Mouse (Mus musculus) liver, adult 2 months (tissue): ENCODE results near the gene Acaca. TPM values are rescaled to one million over a fixed set of nuclear protein-coding genes. Genes with fewer than 3 reads are reported as not detected.

ENCODE experiments used
- DNase-seq: peaks from one replicate; pipeline ENCODE4 v3.0.0-alpha.2; 2011; ENCODE audit warnings: low read depth, low spot score; ENCODE audit errors: extremely low read depth
- H3K27ac ChIP-seq: fragments of 200-500 bp; replicated peaks from 2 replicates; pipeline ENCODE4 v1.5.1; 2012; ENCODE audit warnings: low read depth, mild to moderate bottlenecking, control low read depth, inconsistent platforms, low read length; ENCODE audit not compliant: insufficient read depth
- H3K27me3 ChIP-seq: fragments of 200-500 bp; 2 replicates; pipeline ENCODE4 v1.6.1; 2012; ENCODE audit warnings: mild to moderate bottlenecking, moderate library complexity, low read length, inconsistent platforms; ENCODE audit not compliant: control insufficient read depth, insufficient read depth
- H3K36me3 ChIP-seq: fragments of 200-500 bp; 2 replicates; pipeline ENCODE4 v1.6.1; 2012; ENCODE audit warnings: low read length, inconsistent platforms; ENCODE audit not compliant: control insufficient read depth, insufficient read depth
- H3K4me1 ChIP-seq: fragments of 200-500 bp; 2 replicates; pipeline ENCODE4 v1.6.1; 2011; ENCODE audit warnings: low read length; ENCODE audit not compliant: control insufficient read depth, insufficient read depth
- H3K4me3 ChIP-seq: fragments of 200-500 bp; 2 replicates; pipeline ENCODE4 v1.5.1; 2011; ENCODE audit warnings: low read depth, mild to moderate bottlenecking, control low read depth, low read length, moderate library complexity; ENCODE audit not compliant: insufficient read depth
- H3K79me2 ChIP-seq: fragments of 200-500 bp; 2 replicates; pipeline ENCODE4 v1.6.1; 2012; ENCODE audit warnings: inconsistent platforms, mild to moderate bottlenecking, low read length, moderate library complexity; ENCODE audit not compliant: control insufficient read depth, insufficient read depth
- H3K9ac ChIP-seq: fragments of 200-500 bp; 2 replicates; pipeline ENCODE4 v1.6.1; 2012; ENCODE audit warnings: low read depth, mild to moderate bottlenecking, control low read depth, inconsistent platforms, low read length
- CTCF ChIP-seq: fragments of 200-500 bp; IDR thresholded peaks from 2 replicates; pipeline ENCODE4 v1.5.1; 2011; ENCODE audit warnings: low read depth, low read length, control low read depth
- POLR2A ChIP-seq: fragments of 200-500 bp; IDR thresholded peaks from 2 replicates; pipeline ENCODE4 v1.6.1; 2011; ENCODE audit warnings: low read length, control low read depth; ENCODE audit not compliant: insufficient read depth; ENCODE audit errors: extremely low read depth
- WGBS: fragments of 180-500 bp; shearing (Covaris S2); methylation state at CpG from one replicate; pipeline ENCODE4 v1.1.7; 2018; 5-methylcytosine and 5-hydroxymethylcytosine counted together
- polyA plus RNA-seq: library from polyadenylated mRNA; depleted of rRNA; stranded (reverse); fragments of >200 nt; gene quantifications from 2 replicates; pipeline ENCODE4 v1.2.3, GENCODE M21; 2012
- total RNA-seq: library from RNA; depleted of rRNA; stranded (reverse); fragments of >200 nt; gene quantifications from 2 replicates; pipeline ENCODE4 v1.2.3, GENCODE M21; 2014

Gene Acaca
- total and polyA plus RNA-seq, 2 experiments, result 20.7 to 86.4 TPM

- WGBS, result 44% methylated on average over 6 of the region's 6 CpGs
- TF ChIP-seq CTCF (no peak), POLR2A (no peak)
Measured at GRCm38 (mm10) chr11:84164123-84164522, 34.7 kb downstream of the Acaca start.

GRCm38 (mm10) chr11:84164561-84164960 lies 35.1 kb downstream of the Acaca start:
- DNase-seq, result peak; percentile 45
- Histone ChIP-seq H3K36me3 (peaks cover 2% of the 10 kb centered on the region), H3K27ac (peak overlapping the region; percentile 37), H3K4me3 (no peak overlapping the region), H3K27me3 (no peaks in the 10 kb centered on the region), H3K9ac (no peak overlapping the region), H3K79me2 (no peaks in the 10 kb centered on the region), H3K4me1 (peaks cover 20% of the 10 kb centered on the region)
- TF ChIP-seq POLR2A, result no peak
- TF ChIP-seq CTCF, result no peak
- WGBS, result 34% methylated on average over 4 of the region's 4 CpGs

More at GRCm38 (mm10) chr11:84164123-84164522, 34.7 kb downstream of the Acaca start:
- Histone ChIP-seq H3K9ac (no peak overlapping the region), H3K27me3 (no peaks in the 10 kb centered on the region), H3K27ac (peak overlapping the region; percentile 44), H3K4me3 (no peak overlapping the region), H3K79me2 (no peaks in the 10 kb centered on the region), H3K36me3 (peaks cover 2% of the 10 kb centered on the region), H3K4me1 (peaks cover 20% of the 10 kb centered on the region)
- DNase-seq, result peak; percentile 86

- Histone ChIP-seq H3K9ac (peak within 1 kb of the TSS; percentile 18; the same call in 1 of the 2 replicates), H3K4me1 (peaks cover 20% of the 10 kb centered on the region), H3K27ac (peak within 1 kb of the TSS; percentile 93), H3K4me3 (peak within 1 kb of the TSS; percentile 42), H3K36me3 (no peaks in the 10 kb centered on the region), H3K27me3 (no peaks in the 10 kb centered on the region), H3K79me2 (no peaks in the 10 kb centered on the region)
- WGBS, result 32% methylated on average over 5 of the region's 5 CpGs
- DNase-seq, result no peak
- TF ChIP-seq POLR2A, result no peak
- no peak for TF ChIP-seq CTCF
Measured at GRCm38 (mm10) chr11:84167046-84167526, 37.6 kb downstream of the Acaca start, which contains the start of gene Gm11437. TSS of gene Gm11437 (minus strand) at chr11:84167476.

GRCm38 (mm10) chr11:84168701-84169288 lies 39.3 kb downstream of the Acaca start:
- Histone ChIP-seq H3K4me1 (peaks cover 24% of the 10 kb centered on the region), H3K36me3 (no peaks in the 10 kb centered on the region), H3K9ac (peak overlapping the region; percentile 30), H3K27ac (peak overlapping the region; percentile 93), H3K79me2 (no peaks in the 10 kb centered on the region), H3K27me3 (no peaks in the 10 kb centered on the region), H3K4me3 (no peak overlapping the region)
- 12% methylated on average over 7 of the region's 7 CpGs for WGBS
- peak; percentile 88 for DNase-seq
- TF ChIP-seq POLR2A, result no peak
- TF ChIP-seq CTCF, result peak; percentile 54

GRCm38 (mm10) chr11:84172539-84173435 lies 43.3 kb downstream of the Acaca start:
- peak overlapping the region; percentile 45; the same call in 1 of the 2 replicates for H3K27ac ChIP-seq
- no peak overlapping the region for H3K4me3 ChIP-seq
- no peaks in the 10 kb centered on the region for H3K36me3 ChIP-seq
- H3K27me3 ChIP-seq, result no peaks in the 10 kb centered on the region
- no peaks in the 10 kb centered on the region for H3K79me2 ChIP-seq
- WGBS, result 60% methylated on average over 11 of the region's 11 CpGs
- peak; percentile 76 for DNase-seq
- TF ChIP-seq POLR2A (no peak), CTCF (no peak)
- peak overlapping the region; percentile 34; the same call in 1 of the 2 replicates for H3K9ac ChIP-seq
- H3K4me1 ChIP-seq, result peaks cover 22% of the 10 kb centered on the region
